Mouse (Mus musculus): ENCODE measurements at regions not wholly inside any gene's neighbourhood (a gene's known extent, or its start where the extent isn't known, plus 50 kb on each side); places are given as distances from the start of the nearest gene placed in this dataset.
"Not testable (repeated sequence)": the region's sequence is repeated elsewhere in the genome, so short reads cannot be mapped to it uniquely, and the experiment has no call there.

DNA sequence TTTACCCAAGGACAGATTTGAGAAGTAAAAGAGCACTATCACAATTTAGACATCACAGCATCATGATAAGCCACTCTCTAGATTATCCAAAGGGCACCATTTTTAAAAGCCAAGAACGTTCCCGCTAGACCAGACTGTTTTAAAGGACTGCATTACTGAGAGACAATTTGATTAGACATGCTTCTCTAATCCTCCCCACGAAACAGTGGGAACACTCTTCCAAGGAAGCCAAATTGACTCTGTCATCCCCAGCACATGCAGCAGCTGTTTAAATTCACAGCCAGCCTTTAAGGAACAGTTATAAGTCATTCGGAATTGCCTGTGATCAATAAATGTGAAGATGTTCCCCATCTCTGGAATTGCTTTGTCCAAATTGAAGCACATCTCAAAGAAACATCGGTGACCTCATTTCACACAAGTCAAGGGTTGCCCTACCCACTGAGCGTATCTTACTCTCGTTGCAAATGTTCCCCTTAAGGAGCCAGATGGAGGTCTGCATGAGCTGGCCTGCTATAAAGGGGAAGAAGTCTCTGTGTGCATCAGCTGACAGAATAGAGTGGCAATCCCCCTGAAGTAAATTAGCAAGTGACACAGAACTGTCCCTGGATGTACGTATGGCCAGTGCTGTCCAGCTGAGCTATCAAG, 393.2 kb downstream of the Pid1 start:
- no peak for DNase-seq

DNA sequence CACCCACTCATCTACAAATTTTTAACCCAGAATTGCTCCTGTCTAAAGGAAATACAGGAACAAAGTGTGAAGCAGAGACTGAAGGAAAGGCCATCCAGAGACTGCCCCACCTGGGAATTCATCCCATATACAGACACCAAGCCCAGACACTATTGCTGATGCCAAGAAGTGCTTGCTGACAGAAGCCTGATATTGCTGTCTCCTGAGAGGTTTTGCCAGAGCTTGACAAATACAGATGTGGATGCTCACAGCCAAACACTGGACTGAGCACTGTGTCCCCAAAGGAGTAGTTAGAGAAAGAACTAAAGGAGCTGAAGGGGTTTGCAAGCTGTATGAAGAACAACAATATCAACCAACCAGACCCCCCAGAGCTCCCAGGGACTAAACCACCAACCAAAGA, 399.3 kb downstream of the Pid1 start:
- not testable (repeated sequence) for DNase-seq

DNA sequence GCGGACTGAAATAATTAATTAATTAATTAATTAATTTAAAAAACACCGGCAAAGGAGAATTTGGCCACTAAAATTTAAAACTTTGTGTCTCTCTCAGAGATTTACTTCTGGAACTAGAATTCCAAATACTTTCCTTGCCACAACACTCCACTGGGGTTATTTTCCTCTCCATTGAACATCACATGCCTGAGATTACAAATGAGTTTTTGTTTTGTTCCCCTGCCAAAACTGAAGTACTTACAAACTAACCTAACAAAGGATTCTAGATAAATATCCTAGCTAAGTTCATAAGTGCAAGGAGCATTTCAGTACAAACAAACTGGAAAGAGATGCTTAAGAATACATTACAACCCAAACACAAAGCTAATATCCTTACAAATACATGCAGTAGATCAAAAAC, 402.2 kb downstream of the Pid1 start:
- DNase-seq: no peak

DNA sequence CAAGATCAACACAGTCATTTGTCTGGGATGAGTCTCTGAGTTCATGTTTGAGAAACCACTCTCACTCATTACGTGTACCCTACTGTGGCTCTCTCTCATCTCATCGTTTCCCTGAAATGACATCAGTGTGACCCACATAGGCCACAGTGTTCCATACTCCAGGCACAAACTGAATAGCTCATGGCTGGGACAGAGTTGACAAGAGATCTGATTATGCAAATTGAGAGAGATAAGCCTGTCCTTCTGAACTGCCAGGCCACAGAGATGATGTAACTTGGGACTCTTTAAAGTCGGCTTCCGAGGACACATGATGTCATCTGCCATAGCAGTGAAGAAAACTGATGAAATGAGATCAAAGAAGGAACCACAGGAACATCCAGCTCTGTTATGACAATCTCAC, 404.2 kb downstream of the Pid1 start:
- DNase-seq: peak; percentile 31 to 55

DNA sequence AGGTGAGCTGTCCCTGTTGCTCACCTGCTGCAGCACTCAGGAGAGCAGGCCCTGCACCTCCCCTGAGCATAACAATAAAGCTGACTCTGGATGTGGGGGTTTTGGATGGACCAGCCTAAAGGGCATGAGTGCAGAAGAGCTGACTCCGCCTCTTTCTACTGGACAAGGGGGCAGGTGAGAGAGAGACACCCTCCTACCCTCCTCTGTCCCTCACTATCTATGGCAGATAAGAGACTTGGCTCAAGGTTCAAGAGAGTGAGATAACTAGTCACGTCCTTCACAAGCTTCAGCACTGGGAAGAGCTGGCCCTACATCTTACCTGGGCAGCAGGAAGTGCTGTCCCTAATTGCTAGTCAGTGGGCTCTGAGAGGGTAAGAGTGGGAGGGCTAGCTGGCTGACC, 441.1 kb downstream of the Pid1 start:
- DNase-seq: no peak

GRCm38 (mm10) chr1:83915454-83915853, 448.5 kb downstream of the Pid1 start:
- DNase-seq: no peak

GRCm38 (mm10) chr1:83907347-83907746, 456.6 kb downstream of the Pid1 start:
- DNase-seq: no peak

- peak; percentile 19 to 30 for DNase-seq
These were observed 457.1 kb downstream of the Pid1 start for GRCm38 (mm10) chr1:83906906-83907305.

GRCm38 (mm10) chr1:83900135-83900534, 463.8 kb downstream of the Pid1 start:
- DNase-seq: no peak

GRCm38 (mm10) chr1:83896650-83897049, 467.3 kb downstream of the Pid1 start:
- DNase-seq: no peak

GRCm38 (mm10) chr1:83879109-83879399, 471.1 kb upstream of the Sphkap start:
- no peak for DNase-seq

- DNase-seq: no peak
These were observed 470.5 kb upstream of the Sphkap start for GRCm38 (mm10) chr1:83878330-83879108.

DNA sequence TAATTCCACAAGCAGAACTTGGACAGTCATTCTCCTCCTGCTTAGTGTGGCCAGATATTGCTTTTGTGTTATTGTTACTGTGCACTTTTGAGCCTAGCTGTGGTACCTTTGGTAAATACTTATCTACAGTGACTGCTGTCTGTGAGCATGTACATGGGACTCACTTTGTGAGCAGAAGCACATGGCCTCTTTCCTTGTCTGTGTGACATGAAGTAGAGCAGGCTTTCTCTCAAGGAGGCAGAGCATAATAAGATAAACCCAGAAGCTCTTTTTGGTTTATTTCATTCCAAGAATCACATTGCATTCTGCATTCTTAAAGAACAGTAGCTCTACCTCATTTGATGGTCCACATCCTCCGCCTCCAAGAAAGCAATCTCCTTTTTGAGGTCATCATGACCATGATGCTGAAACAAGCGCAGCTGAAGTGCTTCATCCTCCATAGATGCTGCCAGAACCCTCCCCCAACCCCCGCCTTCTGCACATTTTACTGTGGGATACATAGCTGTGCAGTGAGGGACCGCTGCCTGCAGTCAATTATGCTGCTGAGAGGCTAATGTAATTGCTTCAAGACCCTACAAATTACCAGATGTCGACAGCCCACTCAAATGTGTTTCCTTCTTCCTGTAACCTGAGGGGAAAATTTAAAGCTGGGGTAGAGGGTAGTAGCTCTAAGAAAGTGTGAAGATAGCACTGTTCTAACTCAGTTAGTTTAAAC, 463.0 kb upstream of the Sphkap start:
- no peak for DNase-seq

- DNase-seq: no peak
These were observed 461.0 kb upstream of the Sphkap start for GRCm38 (mm10) chr1:83869046-83869445.

- DNase-seq: no peak
These were observed 454.5 kb upstream of the Sphkap start for GRCm38 (mm10) chr1:83862541-83862940.

GRCm38 (mm10) chr1:83862128-83862527, 454.1 kb upstream of the Sphkap start:
- no peak for DNase-seq

DNA sequence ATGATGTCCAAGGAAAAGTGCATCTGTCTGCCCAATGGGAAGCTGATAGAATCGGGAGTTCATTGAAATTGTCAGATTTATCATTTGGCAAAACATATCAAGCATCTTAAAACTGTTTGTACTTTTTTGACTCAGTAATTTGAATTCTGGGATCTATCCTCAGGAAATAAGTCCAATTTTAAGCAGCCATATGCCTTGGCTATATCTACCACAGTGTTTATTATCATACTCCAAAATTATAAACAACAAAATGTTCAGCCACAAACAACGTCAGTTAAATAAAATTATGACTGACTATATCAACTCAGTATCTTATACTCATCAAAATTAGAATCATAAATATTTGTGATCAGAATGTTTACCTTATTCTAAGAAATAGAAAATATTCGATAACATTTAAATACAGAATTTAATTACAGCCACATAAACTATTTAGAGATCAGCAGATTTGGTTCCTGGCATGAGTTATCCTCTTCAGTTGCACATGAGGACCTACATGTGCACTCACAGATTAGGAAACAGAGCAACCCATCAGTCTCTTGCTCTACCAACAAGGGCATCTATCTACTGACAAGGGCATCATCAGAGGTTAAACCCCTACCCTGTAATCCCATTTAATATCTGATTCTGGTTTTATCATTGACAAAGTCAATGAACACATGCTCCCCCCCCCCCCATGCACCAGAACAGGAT, 451.9 kb upstream of the Sphkap start:
- no peak for DNase-seq

DNA sequence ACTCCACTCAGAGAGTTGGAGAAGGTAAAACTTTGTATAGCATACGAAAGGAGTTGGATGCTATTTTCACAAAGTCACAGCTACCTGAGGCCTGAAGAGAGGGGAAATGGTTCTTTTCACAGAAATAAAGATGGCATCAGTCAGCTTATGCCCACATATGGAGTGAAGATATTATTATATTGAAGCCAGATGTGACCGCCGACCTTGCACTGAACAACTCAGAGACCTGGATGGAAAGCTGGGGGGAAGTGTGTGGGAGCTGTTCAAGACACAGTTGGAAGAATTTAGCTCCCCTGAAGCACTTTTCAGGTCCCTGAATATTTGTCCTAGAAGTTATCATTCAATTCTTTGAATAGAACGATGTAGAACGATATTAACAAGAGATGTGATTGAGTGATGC, 446.0 kb upstream of the Sphkap start:
- DNase-seq: no peak

DNA sequence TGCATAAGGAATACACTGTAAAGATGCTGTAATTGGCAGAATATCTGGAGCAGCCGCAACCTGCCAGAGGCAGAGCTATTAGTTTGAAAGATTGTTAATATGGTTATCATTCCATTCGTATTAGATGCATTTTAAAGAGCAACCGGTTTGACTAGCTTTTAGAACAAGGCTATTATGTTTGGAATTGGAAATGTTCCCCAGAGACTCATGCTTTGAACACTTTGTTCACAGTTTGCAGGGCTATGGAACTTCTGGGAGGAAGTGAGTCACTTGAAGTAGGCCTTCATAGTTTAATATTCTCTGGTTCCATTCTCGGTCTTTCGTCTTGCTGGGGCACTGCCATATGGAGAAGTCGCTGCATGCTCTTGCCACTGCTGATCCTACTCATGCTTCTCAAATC, 443.1 kb upstream of the Sphkap start:
- DNase-seq: no peak

GRCm38 (mm10) chr1:83848414-83848813, 440.4 kb upstream of the Sphkap start:
- no peak for DNase-seq

- no peak for DNase-seq
These were observed 440.0 kb upstream of the Sphkap start for GRCm38 (mm10) chr1:83847992-83848391.

DNA sequence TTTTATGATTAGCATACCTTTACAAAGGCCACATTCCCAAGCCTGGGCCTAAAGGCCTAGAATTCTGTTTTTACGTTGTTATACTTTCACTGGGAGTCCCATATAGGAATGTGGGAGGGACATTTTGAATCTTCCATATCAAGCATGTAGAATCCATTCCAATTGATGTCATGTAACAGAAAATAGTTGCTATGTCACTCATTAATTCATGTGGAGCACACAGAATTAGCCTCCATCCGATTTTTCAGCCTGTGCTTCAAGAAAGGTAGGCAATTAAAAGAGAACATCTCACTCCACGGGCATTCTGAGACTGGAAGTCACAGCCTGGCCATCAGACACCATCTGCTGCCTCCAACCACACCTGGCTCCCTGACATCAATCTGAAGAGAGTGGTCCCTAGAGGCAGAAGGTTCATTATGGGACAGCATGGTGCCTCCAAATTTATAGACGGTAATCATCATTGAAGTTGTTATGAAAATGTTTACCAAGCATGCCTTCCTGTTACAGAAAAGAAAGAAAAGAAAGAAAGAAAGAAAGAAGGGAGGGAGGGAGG, 436.9 kb upstream of the Sphkap start:
- DNase-seq: no peak

DNA sequence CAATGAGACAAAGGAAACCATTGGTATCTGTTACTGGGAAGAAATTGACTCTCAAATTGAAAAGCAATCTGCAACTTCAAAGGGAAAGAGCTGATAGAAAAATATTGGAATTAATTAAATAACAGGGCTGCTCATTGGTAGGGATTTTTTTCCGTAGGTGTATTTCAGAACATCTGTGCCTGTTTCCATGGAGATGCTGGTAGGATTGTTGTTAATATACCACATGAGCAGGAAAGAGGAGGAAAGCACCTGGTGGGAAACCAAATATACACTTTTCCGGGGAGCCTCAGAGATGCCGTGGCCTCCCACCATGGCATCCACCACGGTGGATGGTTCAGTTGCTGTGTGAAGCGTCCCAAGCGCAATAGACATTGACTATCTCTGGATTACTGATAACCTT, 428.0 kb upstream of the Sphkap start:
- DNase-seq: no peak

Data from adrenal gland, postnatal 36 days (tissue).